Mouse (Mus musculus) embryonic fibroblast, embryonic 13.5 days (primary cell): ENCODE data around the gene Snx12.

Experiments used
- CTCF ChIP-seq: IDR thresholded peaks from 2 replicates; pipeline ENCODE4 v1.5.1; 2011; ENCODE audit warnings: mild to moderate bottlenecking, control low read depth, low read length, moderate library complexity, borderline replicate concordance; ENCODE audit not compliant: insufficient read depth
- POLR2A ChIP-seq: IDR thresholded peaks from 2 replicates; pipeline ENCODE4 v1.6.1; 2011; ENCODE audit warnings: low read depth, mild to moderate bottlenecking, control low read depth, low read length, moderate library complexity

- TF ChIP-seq CTCF, result no peak
- no peak for TF ChIP-seq POLR2A
Measured at GRCm38 (mm10) chrX:101065245-101065644, 157.1 kb downstream of the Snx12 start.
